Mouse (Mus musculus) G1E (cell line): ENCODE results near the gene Iqschfp.

ENCODE experiments used
- CTCF ChIP-seq: IDR thresholded peaks from 2 replicates; pipeline ENCODE4 v1.5.1; 2012; ENCODE audit warnings: low read depth, low read length, inconsistent platforms, mixed read lengths
- GATA1 ChIP-seq: IDR thresholded peaks from 2 replicates; pipeline ENCODE4 v1.6.1; 2012; ENCODE audit warnings: borderline replicate concordance, low read length, inconsistent platforms, mixed read lengths
- GATA2 ChIP-seq: IDR thresholded peaks from 2 replicates; pipeline ENCODE4 v1.6.1; 2012; ENCODE audit warnings: low read depth, low read length, inconsistent platforms, borderline replicate concordance
- POLR2AphosphoS5 ChIP-seq: IDR thresholded peaks from 2 replicates; pipeline ENCODE4 v1.6.1; 2012; ENCODE audit warnings: low read depth, low read length, inconsistent platforms; ENCODE audit not compliant: insufficient replicate concordance
- TAL1 ChIP-seq: conservative IDR thresholded peaks from 2 replicates; pipeline ENCODE4 v1.6.1; 2012; ENCODE audit warnings: low read depth, low read length, inconsistent platforms, mixed read lengths

GRCm38 (mm10) chr3:68189100-68189499 lies 297.1 kb downstream of the Iqschfp start:
- TF ChIP-seq GATA1 (no peak), CTCF (no peak), POLR2AphosphoS5 (no peak), TAL1 (no peak), GATA2 (no peak)
